Mouse (Mus musculus) testis, adult 2 months (tissue): ENCODE results near the gene Prmt9.

Experiments used
- CTCF ChIP-seq: fragments of 200-500 bp; IDR thresholded peaks from 2 replicates; pipeline ENCODE4 v1.5.1; 2012; ENCODE audit warnings: low read depth, mild to moderate bottlenecking, inconsistent platforms, low read length, moderate library complexity; ENCODE audit not compliant: control insufficient read depth, insufficient read depth, insufficient replicate concordance
- POLR2A ChIP-seq: fragments of 200-500 bp; IDR thresholded peaks from 2 replicates; pipeline ENCODE4 v1.6.1; 2012; ENCODE audit warnings: low read depth, mild to moderate bottlenecking, inconsistent platforms, low read length, moderate library complexity; ENCODE audit not compliant: control insufficient read depth

GRCm38 (mm10) chr8:77506539-77506938 is 42.7 kb upstream of the Prmt9 start:
- TF ChIP-seq CTCF = no peak
- no peak for TF ChIP-seq POLR2A
